Mouse (Mus musculus) intestine, embryonic 16.5 days (tissue): ENCODE results near the gene Mylk. TPM values are rescaled to one million over a fixed set of nuclear protein-coding genes. Genes with fewer than 3 reads are reported as not detected.

Source experiments
- ATAC-seq: fragments of 200-750 bp; cut with Nextera tagmentation; 2 replicates; pipeline ENCODE4 v1.8.0; 2017; ENCODE audit warnings: moderate TSS enrichment, moderate library complexity
- H3K27ac ChIP-seq: fragments of 300-500 bp; sonication (generic); 2 replicates; pipeline ENCODE4 v1.5.1; 2014; ENCODE audit warnings: mild to moderate bottlenecking, low read length
- H3K27me3 ChIP-seq: fragments of 300-500 bp; sonication (generic); replicated peaks from 2 replicates; pipeline ENCODE4 v1.6.1; 2014; ENCODE audit warnings: low read length, control low read depth, mixed read lengths; ENCODE audit not compliant: control insufficient read depth, insufficient read depth
- H3K36me3 ChIP-seq: fragments of 300-500 bp; sonication (generic); 2 replicates; pipeline ENCODE4 v1.6.1; 2014; ENCODE audit warnings: low read length, control low read depth; ENCODE audit not compliant: control insufficient read depth, insufficient read depth
- H3K4me1 ChIP-seq: fragments of 300-500 bp; sonication (generic); 2 replicates; pipeline ENCODE4 v1.6.1; 2014; ENCODE audit warnings: low read length, control low read depth, mixed read lengths; ENCODE audit not compliant: control insufficient read depth, insufficient read depth
- H3K4me2 ChIP-seq: fragments of 300-500 bp; sonication (generic); 2 replicates; pipeline ENCODE4 v1.6.1; 2014; ENCODE audit warnings: low read depth, low read length, control low read depth
- H3K4me3 ChIP-seq: fragments of 300-500 bp; sonication (generic); 2 replicates; pipeline ENCODE4 v1.5.1; 2014; ENCODE audit warnings: mild to moderate bottlenecking, low read length
- H3K9ac ChIP-seq: fragments of 300-500 bp; sonication (generic); 2 replicates; pipeline ENCODE4 v1.6.1; 2014; ENCODE audit warnings: low read depth, low read length
- H3K9me3 ChIP-seq: fragments of 300-500 bp; sonication (generic); 2 replicates; pipeline ENCODE4 v1.6.1; 2016; ENCODE audit warnings: low read length, control low read depth; ENCODE audit not compliant: control insufficient read depth
- WGBS: fragments of 180-500 bp; shearing (Covaris S2); extraction: QIAGEN DNeasy Blood & Tissue Kit; methylation state at CpG from one replicate; pipeline ENCODE4 v1.1.7; 2014; 5-methylcytosine and 5-hydroxymethylcytosine counted together
- polyA plus RNA-seq: library from polyadenylated mRNA; unstranded; fragments of >200 nt; fragmentation: Nextera tagmentation; extraction: Ambion mirVana; gene quantifications from 2 replicates; pipeline ENCODE4 v1.2.1, GENCODE M21; 2015

Mylk gene
- polyA plus RNA-seq, 1 experiment from 2014 or later: 397 TPM

- no peak overlapping the region for H3K27ac ChIP-seq
- no peaks in the 10 kb centered on the region for H3K27me3 ChIP-seq
- H3K9ac ChIP-seq: no peak overlapping the region
- H3K4me2 ChIP-seq: no peak overlapping the region
- no peak overlapping the region for H3K4me3 ChIP-seq
- WGBS: 86% methylated on average over 5 of the region's 5 CpGs
- H3K9me3 ChIP-seq: no peaks in the 10 kb centered on the region
- peaks cover 2% of the 10 kb centered on the region; the same call in 1 of the 2 replicates for H3K36me3 ChIP-seq
- no peak for ATAC-seq
- no peaks in the 10 kb centered on the region for H3K4me1 ChIP-seq
These were observed 290.0 kb downstream of the Mylk start for GRCm38 (mm10) chr16:35034971-35035370.

GRCm38 (mm10) chr16:35036754-35037153, 291.7 kb downstream of the Mylk start:
- H3K4me2 ChIP-seq: no peak overlapping the region
- no peak overlapping the region for H3K27ac ChIP-seq
- no peaks in the 10 kb centered on the region for H3K9me3 ChIP-seq
- ATAC-seq: no peak
- no peak overlapping the region for H3K4me3 ChIP-seq
- no peaks in the 10 kb centered on the region for H3K36me3 ChIP-seq
- H3K27me3 ChIP-seq: no peaks in the 10 kb centered on the region
- H3K4me1 ChIP-seq: no peaks in the 10 kb centered on the region
- H3K9ac ChIP-seq: no peak overlapping the region
- 49% methylated on average over 5 of the region's 5 CpGs for WGBS

- no peaks in the 10 kb centered on the region for H3K4me1 ChIP-seq
- no peak overlapping the region for H3K4me3 ChIP-seq
- no peaks in the 10 kb centered on the region; the same call in 1 of the 2 replicates for H3K36me3 ChIP-seq
- H3K27me3 ChIP-seq: no peaks in the 10 kb centered on the region
- H3K9me3 ChIP-seq: no peaks in the 10 kb centered on the region
- no peak for ATAC-seq
- WGBS: 20% methylated on average over 4 of the region's 4 CpGs
- H3K4me2 ChIP-seq: no peak overlapping the region
- H3K27ac ChIP-seq: no peak overlapping the region
- no peak overlapping the region for H3K9ac ChIP-seq
These were observed 293.5 kb downstream of the Mylk start for GRCm38 (mm10) chr16:35038343-35039057.

GRCm38 (mm10) chr16:35040154-35040553, 295.1 kb downstream of the Mylk start:
- Histone ChIP-seq H3K36me3 (no peaks in the 10 kb centered on the region; the same call in 1 of the 2 replicates), H3K4me1 (no peaks in the 10 kb centered on the region), H3K9ac (no peak overlapping the region), H3K4me2 (no peak overlapping the region), H3K9me3 (no peaks in the 10 kb centered on the region), H3K27me3 (no peaks in the 10 kb centered on the region), H3K4me3 (no peak overlapping the region), H3K27ac (no peak overlapping the region)
- ATAC-seq: no peak
- WGBS: 77% methylated on average over 1 of the region's 1 CpGs

GRCm38 (mm10) chr16:35041001-35041400, 296.0 kb downstream of the Mylk start:
- H3K4me3 ChIP-seq: no peak overlapping the region
- H3K9me3 ChIP-seq: no peaks in the 10 kb centered on the region
- no peaks in the 10 kb centered on the region; the same call in 1 of the 2 replicates for H3K36me3 ChIP-seq
- no peak overlapping the region for H3K4me2 ChIP-seq
- H3K27me3 ChIP-seq: no peaks in the 10 kb centered on the region
- no peaks in the 10 kb centered on the region for H3K4me1 ChIP-seq
- no peak overlapping the region for H3K27ac ChIP-seq
- WGBS: 89% methylated on average over 7 of the region's 7 CpGs
- H3K9ac ChIP-seq: no peak overlapping the region
- no peak for ATAC-seq

- Histone ChIP-seq H3K36me3 (no peaks in the 10 kb centered on the region; the same call in 1 of the 2 replicates), H3K9me3 (no peaks in the 10 kb centered on the region), H3K27me3 (no peaks in the 10 kb centered on the region), H3K9ac (no peak overlapping the region), H3K4me1 (peaks cover 14% of the 10 kb centered on the region; the same call in 1 of the 2 replicates), H3K27ac (no peak overlapping the region), H3K4me2 (no peak overlapping the region), H3K4me3 (no peak overlapping the region)
- 82% methylated on average over 6 of the region's 6 CpGs for WGBS
- no peak for ATAC-seq
These were observed 301.2 kb downstream of the Mylk start for GRCm38 (mm10) chr16:35046081-35046775.

GRCm38 (mm10) chr16:35047272-35047969, 302.4 kb downstream of the Mylk start:
- Histone ChIP-seq H3K9me3 (no peaks in the 10 kb centered on the region), H3K4me3 (no peak overlapping the region), H3K36me3 (no peaks in the 10 kb centered on the region; the same call in 1 of the 2 replicates), H3K27ac (no peak overlapping the region), H3K4me2 (no peak overlapping the region), H3K9ac (no peak overlapping the region), H3K4me1 (peaks cover 14% of the 10 kb centered on the region; the same call in 1 of the 2 replicates), H3K27me3 (no peaks in the 10 kb centered on the region)
- no peak for ATAC-seq
- WGBS: 88% methylated on average over 6 of the region's 6 CpGs

GRCm38 (mm10) chr16:35051066-35051465, 306.1 kb downstream of the Mylk start:
- H3K27ac ChIP-seq: peak overlapping the region; percentile 79
- peaks cover 14% of the 10 kb centered on the region; the same call in 1 of the 2 replicates for H3K4me1 ChIP-seq
- 44% methylated on average over 5 of the region's 5 CpGs for WGBS
- H3K9me3 ChIP-seq: no peaks in the 10 kb centered on the region
- H3K4me3 ChIP-seq: no peak overlapping the region
- no peak overlapping the region for H3K4me2 ChIP-seq
- H3K36me3 ChIP-seq: no peaks in the 10 kb centered on the region
- peak; percentile 92 for ATAC-seq
- H3K9ac ChIP-seq: no peak overlapping the region
- no peaks in the 10 kb centered on the region for H3K27me3 ChIP-seq
